ENCODE assay signal across 10 mouse cellular contexts in the genomic region with DNA sequence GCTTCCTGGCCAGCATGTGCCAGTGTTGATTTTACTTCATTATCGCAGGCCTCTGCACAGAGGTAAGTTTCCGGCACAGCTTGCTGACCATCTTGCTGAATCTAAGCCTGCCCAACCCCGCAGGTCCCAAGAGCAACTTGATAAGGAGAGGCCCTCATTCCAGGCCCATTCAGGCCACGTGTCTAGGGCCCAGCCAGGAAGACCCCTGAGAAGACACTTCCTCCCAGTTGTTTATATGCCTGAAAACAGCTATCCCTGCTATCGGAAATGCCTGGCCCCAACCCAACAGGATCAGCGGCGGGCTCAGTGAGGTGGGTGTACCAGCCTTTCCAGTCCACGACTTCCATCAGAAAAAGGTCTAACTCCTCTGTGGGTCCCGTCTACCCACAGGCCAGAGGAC.
DNase-seq lines count a peak whose midpoint lies in the region; ATAC-seq and TF ChIP-seq lines count a peak whose summit lies in the region.
"Had no signal": no experiment of that assay in that cellular context is flagged by ENCODE, and none has a peak within 500 bp of the region (broad histone marks: within the 10 kb centered on the region; RNA-seq: fewer than 3 reads in every experiment).

No protein-coding gene starts in this region.

- 30% methylated on average over 9 of the region's 9 CpGs for WGBS in heart, embryonic 16.5 days

- H3K4me2 ChIP-seq in heart, embryonic 16.5 days (ENCODE audit: low read depth, low read length), result peak overlapping the region; percentile 79; the same call in 1 of the 2 replicates

- no peak for DNase-seq in heart, postnatal 4 days
- DNase-seq in kidney, postnatal 10 days, result peak; percentile 60
- peak; percentile 68 for DNase-seq in lung, postnatal 10 days
- DNase-seq in spleen, adult 18-20 months, result no peak
- DNase-seq in thymus, postnatal 25 days, result no peak
- no peak for DNase-seq in MN1 (ENCODE audit: low spot score)
- DNase-seq: right cerebral cortex, postnatal 4 days had no signal

- peak overlapping the region; percentile 98 for H3K27ac ChIP-seq in heart, embryonic 16.5 days (ENCODE audit: low read length)
- peak overlapping the region; percentile 74 for H3K27ac ChIP-seq in embryonic fibroblast, embryonic 13.5 days (ENCODE audit: insufficient read depth, low read length)

- ATAC-seq in heart, embryonic 16.5 days (replicated peaks; ENCODE audit: extremely low read depth, insufficient read depth, low FRiP score), result no peak

- TF ChIP-seq CTCF in embryonic fibroblast, embryonic 13.5 days (IDR thresholded peaks at IDR 0.05; ENCODE audit: borderline replicate concordance, insufficient read depth, low read length), result no peak

- peaks cover 44% of the 10 kb centered on the region for H3K4me1 ChIP-seq in heart, embryonic 16.5 days (ENCODE audit: control insufficient read depth, insufficient read depth, low read length)
- peaks cover 5% of the 10 kb centered on the region for H3K4me1 ChIP-seq in embryonic fibroblast, embryonic 13.5 days (ENCODE audit: control insufficient read depth, insufficient read depth, low read length)

- TF ChIP-seq POLR2A in embryonic fibroblast, embryonic 13.5 days (IDR thresholded peaks at IDR 0.05; ENCODE audit: low read depth, low read length), result no peak

- no peaks in the 10 kb centered on the region for H3K27me3 ChIP-seq in heart, embryonic 16.5 days (ENCODE audit: control insufficient read depth, insufficient read depth, low read length)

- no peak overlapping the region for H3K4me3 ChIP-seq in heart, embryonic 16.5 days (ENCODE audit: low read length)
- H3K4me3 ChIP-seq in embryonic fibroblast, embryonic 13.5 days (ENCODE audit: insufficient read depth, low read length), result no peak overlapping the region

- H3K9me3 ChIP-seq in heart, embryonic 16.5 days (replicated peaks; ENCODE audit: control insufficient read depth, low read length), result no peaks in the 10 kb centered on the region
- H3K9me3 ChIP-seq: midbrain, embryonic 10.5 days had no signal

- no peaks in the 10 kb centered on the region for H3K36me3 ChIP-seq in heart, embryonic 16.5 days (ENCODE audit: control insufficient read depth, insufficient read depth)
- H3K36me3 ChIP-seq: midbrain, embryonic 10.5 days had no signal

- H3K9ac ChIP-seq in heart, embryonic 16.5 days (ENCODE audit: low read length), result peak overlapping the region; percentile 83

Comparison
In these comparisons a context has a peak if more than half of its experiments do, and no peak if none do; other contexts are left out.
1. DNase-seq: peak in kidney, postnatal 10 days (single experiment) and lung, postnatal 10 days (single experiment); none in heart, postnatal 4 days (single experiment), spleen, adult 18-20 months (0 of 2), thymus, postnatal 25 days (single experiment) and MN1 (single experiment).